Mouse (Mus musculus): ENCODE results near the gene Tmem151a.

Gene Tmem151a

DNA sequence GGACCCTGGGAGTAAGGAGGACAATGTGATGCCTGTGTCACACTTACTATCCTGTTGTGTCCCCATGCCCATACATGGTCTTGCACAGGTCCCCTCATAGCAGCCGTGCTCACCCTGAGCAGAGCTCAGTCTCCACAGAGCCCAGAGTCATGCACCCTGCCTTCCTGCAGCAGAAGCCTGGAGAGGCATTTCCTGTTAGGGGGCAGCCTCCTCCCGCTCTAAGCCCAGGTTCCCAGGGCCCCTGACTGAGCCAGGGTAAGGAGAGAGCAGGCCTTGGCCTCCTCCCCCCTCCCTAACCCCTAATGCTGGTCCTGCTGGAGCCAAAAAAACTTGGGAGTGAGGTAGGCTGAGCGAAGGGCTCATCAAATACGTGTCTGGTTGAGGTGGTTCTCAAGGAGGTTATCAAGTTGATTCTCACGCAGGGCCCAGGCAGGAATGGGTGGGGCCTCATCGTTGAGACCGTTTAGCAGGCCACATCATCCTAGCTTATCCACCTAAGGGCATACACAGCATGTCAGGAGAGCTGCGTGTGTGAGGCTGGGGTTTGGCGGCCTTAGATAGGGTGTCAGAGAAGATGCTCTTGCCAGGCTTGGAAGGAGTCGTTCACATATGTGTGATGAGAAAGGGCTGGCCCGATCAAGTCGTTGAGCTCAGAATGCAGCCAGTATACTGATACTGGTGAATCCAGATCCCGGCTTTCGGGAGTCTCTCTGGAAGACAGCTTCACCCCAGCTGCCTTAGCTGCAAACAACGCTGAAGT is 18.1 kb downstream of the Tmem151a start:
- DNase-seq = no peak

DNA sequence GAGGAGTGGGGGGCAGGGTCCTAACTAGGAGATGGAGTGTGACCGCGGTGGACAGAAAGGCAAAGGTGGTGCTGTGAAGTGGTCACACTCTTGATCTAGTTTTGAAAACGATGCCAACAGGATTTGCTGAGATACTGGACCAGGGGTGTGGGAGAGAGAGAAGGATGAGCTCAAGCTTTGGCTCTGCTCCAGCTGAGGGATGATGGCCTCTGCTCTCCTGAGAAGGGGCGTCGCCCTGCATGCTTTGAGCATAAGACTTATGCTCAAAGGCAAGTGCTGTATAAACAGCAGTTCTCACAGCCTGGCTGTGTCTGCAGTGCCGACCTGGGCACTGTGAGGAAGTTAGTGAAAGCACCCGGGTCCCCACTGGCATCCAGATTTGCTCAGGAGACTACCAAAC is 20.2 kb downstream of the Tmem151a start:
- peak in 1 of 2 experiments; percentile 46 for DNase-seq

DNA sequence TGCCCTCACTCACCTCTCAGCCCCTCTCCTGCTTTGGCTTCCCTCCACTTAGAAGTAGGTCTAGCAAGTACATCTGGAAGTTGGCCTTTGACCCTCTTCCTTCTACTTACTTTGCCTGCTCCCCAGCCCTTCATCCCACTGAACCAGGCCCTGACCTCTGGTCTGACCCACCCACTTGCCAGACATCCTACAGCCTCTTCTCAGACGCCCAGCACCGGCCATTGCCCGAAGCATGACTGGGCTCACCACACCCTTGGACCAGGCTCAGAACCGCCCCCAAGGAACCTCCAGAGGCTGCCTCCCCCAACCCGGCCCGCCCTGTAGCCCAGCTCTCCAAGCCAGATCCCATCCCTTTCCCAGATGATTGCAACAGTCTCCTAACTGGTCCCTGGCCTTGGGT is 22.9 kb downstream of the Tmem151a start:
- no peak for DNase-seq

DNA sequence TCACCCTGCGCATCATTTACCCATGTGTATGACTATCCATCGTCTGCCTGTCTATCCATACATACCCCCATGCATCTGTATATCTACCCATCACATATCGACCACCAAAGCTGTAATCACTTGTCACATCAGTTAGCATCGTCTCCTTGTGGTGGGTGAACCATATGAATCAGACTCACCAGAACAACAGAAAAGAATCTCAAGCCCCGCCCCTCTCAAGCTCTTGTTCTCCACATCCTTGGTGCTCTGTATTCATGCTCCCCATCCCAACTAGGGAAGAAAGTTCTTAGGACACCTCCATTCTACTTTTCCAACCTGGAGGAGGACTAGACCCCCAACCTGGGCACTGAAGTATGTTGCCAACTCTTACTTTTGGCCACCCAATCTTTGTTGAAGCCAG is 23.3 kb downstream of the Tmem151a start:
- DNase-seq = no peak

DNA sequence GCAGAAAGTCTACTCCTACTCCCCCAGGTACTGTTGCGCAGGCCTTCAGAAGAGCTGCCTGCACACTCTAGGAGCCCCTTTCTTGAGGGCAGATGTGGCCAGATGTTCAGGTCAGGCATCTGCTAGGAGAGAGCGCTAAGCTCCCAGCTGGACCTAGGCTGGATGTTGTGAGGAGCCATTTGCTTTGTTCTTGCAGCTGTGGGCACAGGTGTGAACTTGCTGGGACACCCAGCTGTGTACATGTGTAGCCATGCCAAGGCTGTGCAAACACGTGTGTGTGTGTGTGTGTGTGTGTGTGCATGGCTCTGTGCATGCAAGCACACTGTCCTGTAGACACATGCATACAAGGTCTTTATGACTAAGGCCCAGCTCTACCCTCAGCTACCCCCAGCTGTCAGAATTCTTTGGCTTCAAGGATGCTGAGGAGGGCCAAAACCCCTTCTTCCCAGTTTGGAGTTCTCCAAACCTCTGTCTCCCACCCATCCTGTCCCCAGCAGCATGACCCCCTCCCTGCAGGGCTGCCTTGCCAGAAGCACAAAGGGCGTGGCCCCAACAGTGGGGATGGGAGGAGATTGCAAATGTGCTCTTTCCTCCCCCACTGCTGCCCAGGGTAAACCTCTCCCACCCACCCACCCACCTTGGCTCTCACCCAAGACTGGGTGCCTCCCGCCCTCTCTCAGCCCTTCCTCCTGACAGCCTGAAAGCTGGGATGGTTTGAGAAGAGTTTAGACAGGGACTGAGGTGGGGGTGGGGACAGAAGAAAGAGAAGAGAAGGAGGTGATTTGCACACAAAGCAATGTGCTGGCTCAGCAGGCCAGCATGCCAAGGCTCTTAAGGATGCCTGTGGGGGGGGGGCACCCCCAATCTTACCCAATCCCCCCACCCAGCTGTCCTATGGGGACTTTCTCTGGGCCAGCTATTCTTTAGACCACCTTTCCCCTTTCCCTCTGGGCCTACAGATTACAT is 24.7 kb downstream of the Tmem151a start:
- DNase-seq = no peak

DNA sequence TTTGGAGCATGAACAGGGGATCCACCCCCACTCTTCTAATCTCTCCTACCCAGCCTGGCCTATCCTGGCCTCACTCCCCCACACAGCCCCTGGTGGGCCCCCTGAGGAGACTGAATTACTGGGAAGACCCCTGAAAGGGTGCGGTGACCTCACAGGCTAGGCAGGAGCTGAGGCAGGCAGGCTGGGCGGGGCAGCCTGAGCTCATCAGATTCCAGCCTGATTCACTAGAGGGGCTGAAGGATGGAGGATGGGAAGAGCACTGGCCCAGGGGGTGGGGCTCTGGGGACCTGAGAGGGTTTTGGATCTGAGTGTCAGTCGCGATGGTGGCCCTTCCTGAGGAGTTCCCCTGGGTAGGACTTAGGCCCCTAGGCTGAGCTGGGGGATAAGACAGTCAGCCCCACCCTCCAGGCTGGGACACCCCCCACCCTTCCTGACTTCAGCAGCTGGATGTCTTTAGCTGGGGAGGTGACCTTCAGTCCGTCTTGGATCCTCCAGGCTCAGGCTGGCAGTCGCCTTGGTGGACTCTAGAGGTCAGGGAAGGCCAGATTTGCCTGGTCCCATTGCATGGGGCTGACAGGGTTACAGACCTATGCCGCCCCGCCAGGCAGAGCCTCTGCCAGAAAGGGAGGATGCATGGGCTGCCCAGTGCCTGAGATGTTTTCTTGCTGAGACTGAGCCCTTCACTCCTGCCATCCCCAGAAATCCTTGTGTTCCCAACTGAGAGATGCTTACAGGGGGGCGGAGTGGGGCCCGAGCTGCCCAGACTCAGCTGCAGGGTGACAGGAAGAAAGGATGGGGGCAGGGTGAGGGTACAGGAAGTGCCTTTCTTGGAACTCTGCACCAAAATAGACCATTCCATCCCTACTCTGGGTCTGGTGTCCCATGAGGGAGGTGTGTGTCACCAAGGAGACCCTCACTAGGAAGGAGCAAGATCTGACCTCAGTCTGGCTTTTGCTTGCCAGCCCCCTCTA is 26.2 kb downstream of the Tmem151a start:
- no peak for DNase-seq

DNA sequence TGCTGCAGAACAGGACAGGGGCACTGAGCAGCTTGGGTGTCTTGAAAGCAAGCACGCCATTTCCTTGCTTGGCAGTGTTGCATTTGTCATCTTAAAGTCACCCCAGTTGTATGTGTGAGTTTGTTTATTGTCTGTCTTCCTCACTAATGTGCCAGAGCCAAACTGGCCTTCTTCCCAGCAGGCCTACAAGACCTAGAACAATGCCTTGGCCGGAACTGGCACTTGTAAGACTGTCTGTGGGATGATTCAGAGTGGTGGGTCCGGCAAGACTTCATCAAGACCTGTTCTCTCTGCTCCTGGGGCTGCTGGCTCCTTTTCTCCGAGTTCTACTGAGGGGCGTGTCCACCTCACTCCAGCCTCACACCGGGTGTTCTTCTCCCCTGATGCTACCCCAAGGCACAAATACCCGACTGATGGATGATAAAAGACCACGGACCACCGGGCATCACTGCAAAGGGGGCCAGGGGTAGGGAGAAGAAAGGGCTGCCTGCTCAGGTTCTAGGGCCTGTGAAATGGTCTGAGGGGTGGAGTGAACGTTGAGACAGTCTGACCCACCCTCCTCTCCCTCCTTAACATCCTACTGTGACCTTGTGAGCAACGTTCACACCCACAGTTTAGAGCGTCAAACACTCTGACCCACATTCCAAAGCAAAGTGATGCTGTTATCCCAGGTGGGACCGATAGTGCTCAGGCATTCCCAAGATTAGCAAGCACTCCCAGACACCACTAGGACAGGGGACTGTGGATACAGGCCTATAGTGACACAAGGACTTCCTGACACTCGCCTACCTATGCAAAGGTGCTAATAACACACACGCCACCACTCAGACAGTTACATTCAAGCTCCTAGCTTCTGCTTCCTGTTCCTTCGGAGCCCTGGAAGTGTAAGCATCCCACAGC is 27.2 kb downstream of the Tmem151a start:
- DNase-seq = no peak

DNA sequence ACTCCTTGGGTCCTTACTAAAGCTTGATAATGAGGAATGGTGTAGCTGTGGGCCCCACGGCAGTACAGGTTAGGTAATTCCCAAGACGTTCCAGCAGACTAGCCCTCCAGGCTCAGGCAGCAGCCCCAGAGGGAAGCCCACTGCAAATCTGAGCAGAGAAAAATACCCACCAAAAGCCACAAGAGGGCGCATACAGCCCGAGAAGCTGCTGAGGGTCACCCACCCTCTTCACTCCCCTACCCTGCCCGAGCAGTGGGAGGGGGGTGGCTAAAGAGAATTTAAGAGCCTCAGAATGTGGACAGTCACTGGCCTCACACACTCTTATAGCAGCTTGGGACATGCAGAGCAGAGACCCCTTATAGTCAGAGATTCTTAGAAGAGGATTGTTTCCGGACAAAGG is 29.1 kb downstream of the Tmem151a start:
- peak; percentile 77 to 80 for DNase-seq

DNA sequence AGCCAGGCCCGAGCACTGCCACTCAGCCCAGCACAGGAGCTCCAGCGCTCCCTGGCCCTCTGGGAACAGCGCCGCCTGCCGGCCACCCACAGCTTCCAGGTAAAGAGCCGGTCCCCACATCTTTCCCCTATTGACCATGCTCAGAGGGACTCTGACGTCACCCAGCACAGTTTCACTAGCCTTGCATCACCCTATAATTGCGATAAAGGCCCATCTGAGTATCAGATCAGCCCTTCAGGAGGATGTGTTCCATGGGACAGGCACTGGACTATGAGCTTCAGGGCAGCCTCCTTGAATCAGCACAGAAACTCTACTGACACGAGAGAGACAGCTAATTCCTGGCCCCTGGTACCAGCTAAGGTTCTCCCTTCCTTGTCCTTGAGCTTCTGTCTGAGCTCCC is 31.4 kb downstream of the Tmem151a start:
- peak; percentile 81 to 87 for DNase-seq

DNA sequence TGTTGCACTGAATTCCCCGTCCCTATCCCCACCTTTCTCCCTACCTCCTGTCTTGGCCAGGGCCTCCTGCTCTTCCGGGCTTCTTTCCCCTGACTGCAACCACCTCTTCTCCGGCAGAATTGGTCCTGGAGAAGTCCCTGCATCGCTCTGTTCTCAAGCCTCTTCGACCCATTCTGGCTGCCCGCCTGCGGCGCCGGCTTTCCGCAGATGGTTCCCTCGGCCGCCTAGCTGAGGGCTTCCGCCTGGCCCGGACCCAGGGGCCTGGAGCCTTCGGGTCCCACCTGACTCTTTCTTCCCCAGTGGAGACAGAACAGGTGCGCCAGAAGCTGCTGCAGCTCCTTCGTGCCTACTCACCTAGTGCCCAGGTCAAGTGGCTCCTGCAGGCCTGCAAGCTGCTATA is 32.5 kb downstream of the Tmem151a start:
- peak; percentile 73 for DNase-seq

DNA sequence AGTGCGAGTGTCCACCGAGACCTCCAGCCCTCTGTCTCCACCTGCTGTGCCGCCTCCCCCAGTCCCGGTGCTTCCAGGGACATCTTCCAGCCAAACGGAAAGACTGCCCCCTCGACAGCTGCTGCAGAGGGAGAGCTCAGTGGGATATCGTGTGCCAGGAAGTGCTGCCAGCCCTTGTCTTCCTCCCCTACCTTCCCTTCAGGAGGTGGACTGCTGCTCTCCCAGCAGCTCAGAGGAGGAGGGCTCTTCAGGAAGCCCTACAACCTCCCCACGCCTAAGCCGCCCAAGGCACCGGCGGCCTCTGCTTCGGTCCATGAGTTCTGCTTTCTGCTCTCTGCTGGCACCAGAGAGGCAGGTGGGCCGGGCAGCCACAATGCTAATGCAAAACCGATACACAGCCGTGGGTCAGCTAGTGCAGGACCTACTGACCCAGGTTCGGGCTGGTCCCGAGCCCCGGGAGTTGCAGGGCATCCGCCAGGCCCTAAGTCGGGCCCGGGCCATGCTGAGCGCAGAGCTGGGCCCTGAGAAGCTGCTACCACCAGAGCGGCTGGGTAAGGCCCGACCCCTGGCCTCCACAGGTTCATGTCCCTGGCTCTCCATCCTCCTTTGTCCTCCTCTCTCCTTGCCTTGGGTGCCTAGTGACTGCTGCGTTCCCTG is 33.0 kb downstream of the Tmem151a start:
- DNase-seq = peak; percentile 68 to 75

DNA sequence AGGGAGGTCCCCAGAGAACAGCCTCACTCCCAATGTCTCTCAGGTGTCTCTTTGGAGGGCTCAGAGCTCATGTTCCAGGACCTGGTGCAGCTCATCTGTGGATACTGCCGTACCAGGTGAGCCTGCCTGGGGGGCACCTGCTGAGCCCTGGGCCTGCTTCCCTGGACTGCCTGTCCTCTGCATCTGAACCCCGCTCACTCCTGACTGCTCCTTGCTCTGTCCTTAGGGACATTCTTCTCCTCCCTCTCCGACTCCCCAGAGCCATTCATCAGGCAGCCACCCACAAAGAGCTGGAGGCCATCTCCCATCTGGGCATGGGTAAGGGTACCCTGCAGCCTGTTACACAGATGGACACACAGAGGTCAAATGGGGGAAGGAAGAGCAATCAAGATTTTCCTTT is 33.8 kb downstream of the Tmem151a start:
- peak in 1 of 2 experiments; percentile 29 for DNase-seq

DNA sequence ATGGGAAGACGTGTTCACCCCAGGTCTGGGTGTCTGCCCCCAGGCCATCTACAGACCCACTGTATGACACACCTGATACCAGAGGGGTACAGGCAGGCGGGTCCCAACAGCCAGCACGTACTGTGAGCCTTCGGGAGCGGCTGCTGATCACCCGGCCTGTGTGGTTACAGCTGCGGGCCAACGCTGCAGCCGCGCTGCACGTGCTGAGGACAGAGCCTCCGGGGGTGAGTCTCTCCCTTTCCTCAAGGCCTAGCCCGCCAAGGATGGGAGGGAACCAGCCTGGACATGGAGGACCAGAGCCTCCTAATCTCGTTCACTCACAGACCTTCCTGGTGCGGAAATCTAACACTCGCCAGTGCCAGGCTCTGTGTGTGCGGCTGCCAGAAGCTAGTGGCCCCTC is 34.3 kb downstream of the Tmem151a start:
- peak in 1 of 2 experiments; percentile 33 for DNase-seq

DNA sequence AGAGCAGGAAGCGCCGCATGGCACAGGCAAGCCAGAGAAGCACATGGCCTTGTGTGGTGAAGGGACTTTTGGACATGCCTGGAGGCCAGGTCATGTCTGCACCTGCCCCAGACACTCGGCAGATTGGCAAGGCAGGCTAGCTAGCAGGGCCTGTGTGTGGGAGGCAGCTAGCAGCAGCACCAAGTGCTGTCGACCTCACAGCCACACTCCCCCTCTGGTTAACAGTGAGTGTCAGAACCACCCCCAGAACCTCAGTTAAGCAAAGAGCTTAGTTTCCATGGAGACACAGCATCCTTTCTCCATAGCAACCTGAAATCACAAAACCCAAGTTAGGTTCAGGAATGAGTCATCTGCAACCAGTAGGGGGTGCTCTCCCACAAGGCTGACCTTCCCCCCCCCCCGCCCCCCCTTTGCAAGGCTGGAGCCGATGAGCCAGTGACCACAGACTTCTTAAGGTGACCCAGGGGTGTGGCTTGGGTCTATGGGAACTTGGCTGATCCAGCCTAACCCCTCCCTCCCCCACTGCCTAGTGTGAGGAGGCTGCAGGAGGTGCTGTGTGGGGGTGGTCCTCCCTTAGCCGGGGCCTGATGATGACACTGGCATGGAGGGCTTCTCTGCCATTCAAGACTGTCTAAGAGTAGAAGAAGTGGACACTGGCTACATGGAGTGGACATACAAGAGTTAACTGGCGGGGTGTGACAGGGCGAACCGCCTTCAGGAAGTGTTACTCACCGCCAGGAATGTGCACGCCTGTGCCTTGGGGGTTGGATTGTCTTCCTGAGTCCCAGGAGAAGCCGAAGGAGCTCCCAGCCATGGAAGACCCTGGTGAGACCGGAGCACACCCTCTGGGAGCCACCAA is 35.1 kb downstream of the Tmem151a start, which contains the start of gene Rin1:
Rin1 (plus strand) TSS at position 435 of the 859 bp plus-strand sequence.
- peak; percentile 47 to 67 for DNase-seq

DNA sequence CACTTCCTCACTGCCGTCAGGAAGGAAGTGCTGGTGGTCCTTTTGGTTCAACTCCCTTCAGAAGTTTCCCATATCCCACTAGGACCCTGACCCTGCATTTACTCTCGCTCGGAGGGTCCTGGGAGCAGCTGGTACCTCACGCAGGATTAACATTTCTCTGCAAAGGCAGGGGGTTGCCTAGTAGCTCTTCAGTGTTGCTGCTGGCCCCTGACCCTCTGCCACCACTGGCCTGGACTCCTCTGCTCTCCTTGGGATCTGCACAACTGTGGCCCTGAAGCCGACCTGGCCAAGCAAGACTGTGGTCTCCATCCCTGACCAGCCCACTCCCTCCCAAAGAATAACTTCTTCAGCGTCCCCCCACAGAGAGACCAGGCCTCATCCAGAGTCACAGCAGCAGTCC is 36.0 kb downstream of the Tmem151a start:
- no peak for DNase-seq

DNA sequence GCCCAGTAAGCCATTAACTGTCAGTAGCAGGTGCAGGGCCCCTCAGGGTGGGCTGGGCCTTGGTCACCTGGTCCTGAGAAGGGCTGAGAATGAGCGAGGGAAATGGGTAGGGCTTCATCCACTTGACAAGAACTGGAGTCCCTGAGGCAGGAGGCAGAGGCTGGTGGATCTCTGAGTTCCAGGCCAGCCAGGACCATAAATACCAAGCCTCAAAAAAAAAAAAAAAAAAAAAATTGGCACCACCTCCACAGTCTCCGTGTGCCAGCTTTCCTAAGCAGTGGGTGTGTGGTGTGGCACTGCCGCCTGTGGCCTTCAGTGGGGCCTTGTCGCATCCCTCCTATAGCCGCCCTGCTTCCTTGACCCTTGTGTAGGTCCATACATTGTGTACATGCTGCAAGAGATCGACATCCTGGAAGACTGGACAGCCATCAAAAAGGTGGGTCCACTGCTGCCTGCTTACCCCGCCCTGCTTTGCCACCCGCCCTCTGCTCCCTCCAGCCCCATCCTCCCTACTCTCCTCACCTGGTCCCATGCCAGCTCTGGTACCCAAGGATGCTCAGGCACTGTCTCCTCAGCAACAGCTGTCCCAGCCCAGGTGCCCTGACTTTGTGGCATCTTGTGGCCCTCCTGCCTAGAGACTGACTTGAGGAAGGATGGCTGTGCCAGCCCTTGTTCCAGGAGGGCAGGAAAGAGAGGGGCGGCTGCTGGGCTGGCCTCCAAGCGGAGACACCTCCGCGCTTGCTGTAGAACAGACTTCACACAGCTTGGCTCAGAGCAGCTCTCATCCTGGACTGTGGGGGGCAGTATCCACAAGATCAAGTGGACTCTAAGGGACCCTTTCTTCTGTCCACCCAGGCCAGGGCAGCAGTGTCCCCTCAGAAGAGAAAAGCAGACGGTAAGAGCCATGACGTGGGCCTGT is 36.9 kb downstream of the Tmem151a start:
- DNase-seq = peak; percentile 44 to 53

DNA sequence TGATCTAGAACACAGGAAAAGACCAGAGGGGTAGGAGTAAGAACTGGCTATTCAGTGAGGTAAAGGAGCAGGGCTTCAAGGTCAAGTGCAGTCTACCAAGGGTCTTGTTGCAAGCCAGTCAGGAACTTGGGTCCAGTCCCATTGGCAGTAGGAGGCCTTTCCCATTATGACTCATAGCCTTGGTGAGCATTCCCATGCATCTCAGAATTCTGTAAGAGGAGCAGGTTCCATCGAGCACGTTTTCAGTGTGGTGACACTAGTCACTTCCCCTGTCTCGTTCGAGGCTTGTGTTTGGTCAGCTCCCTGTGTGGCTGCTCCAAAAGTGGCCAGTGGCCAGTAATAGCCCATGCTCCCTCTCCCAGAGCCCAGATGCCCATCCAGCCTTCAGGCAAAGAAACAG is 39.8 kb downstream of the Tmem151a start:
- no peak for DNase-seq

DNA sequence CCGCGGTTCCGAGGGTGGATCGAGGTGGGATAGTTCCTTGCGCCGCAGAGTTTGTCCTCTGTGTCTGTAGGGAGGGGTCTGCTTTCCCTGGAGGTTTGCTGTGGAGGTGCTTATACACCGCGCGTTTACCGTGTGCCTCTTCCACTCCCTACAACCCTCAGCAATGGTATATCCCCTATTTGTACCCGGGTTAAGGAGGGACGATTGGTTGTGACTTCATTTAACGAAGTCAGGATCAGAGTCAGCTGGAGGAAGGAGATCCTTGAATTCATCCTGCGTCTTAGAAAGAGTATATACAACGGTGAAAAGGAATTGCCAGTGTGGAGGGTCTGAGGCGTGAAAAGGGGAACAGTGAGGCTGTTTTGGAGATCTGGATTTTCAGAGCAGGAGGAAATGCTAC is 43.7 kb downstream of the Tmem151a start:
- DNase-seq = no peak
